Mouse (Mus musculus) midbrain, embryonic 16.5 days (tissue): ENCODE measurements at regions not wholly inside any gene's neighbourhood (a gene's known extent, or its start where the extent isn't known, plus 50 kb on each side); places are given as distances from the start of the nearest gene placed in this dataset.
"Not testable (repeated sequence)": the region's sequence is repeated elsewhere in the genome, so short reads cannot be mapped to it uniquely, and the experiment has no call there.

Experiments
- ATAC-seq: fragments of 200-750 bp; cut with Nextera tagmentation; 2 replicates; pipeline ENCODE4 v1.8.0; 2017; ENCODE audit warnings: moderate TSS enrichment
- H3K27ac ChIP-seq: fragments of 300-500 bp; sonication (generic); 2 replicates; pipeline ENCODE4 v1.5.1; 2014; ENCODE audit warnings: mild to moderate bottlenecking, low read length, mixed read lengths
- H3K27me3 ChIP-seq: fragments of 300-500 bp; sonication (generic); 2 replicates; pipeline ENCODE4 v1.6.1; 2014; ENCODE audit warnings: low read depth, low read length, mixed read lengths; ENCODE audit not compliant: control insufficient read depth, insufficient read depth
- H3K36me3 ChIP-seq: fragments of 300-500 bp; sonication (generic); 2 replicates; pipeline ENCODE4 v1.6.1; 2014; ENCODE audit warnings: mild to moderate bottlenecking, low read length, moderate library complexity, mixed read lengths; ENCODE audit not compliant: control insufficient read depth, insufficient read depth
- H3K4me1 ChIP-seq: fragments of 300-500 bp; sonication (generic); 2 replicates; pipeline ENCODE4 v1.6.1; 2014; ENCODE audit warnings: mild to moderate bottlenecking, low read length, mixed read lengths; ENCODE audit not compliant: control insufficient read depth, insufficient read depth
- H3K4me2 ChIP-seq: fragments of 300-500 bp; sonication (generic); 2 replicates; pipeline ENCODE4 v1.6.1; 2014; ENCODE audit warnings: mild to moderate bottlenecking, low read length, mixed read lengths
- H3K4me3 ChIP-seq: fragments of 300-500 bp; sonication (generic); 2 replicates; pipeline ENCODE4 v1.5.1; 2014; ENCODE audit warnings: low read depth, mild to moderate bottlenecking, low read length, moderate library complexity, mixed read lengths
- H3K9ac ChIP-seq: fragments of 300-500 bp; sonication (generic); 2 replicates; pipeline ENCODE4 v1.6.1; 2014; ENCODE audit warnings: low read depth, low read length, mixed read lengths
- H3K9me3 ChIP-seq: fragments of 300-500 bp; sonication (generic); replicated peaks from 2 replicates; pipeline ENCODE4 v1.6.1; 2014; ENCODE audit warnings: mild to moderate bottlenecking, low read length, mixed read lengths; ENCODE audit not compliant: control insufficient read depth, poor library complexity, severe bottlenecking
- WGBS: fragments of 180-500 bp; shearing (Covaris S2); extraction: QIAGEN DNeasy Blood & Tissue Kit; methylation state at CpG from one replicate; pipeline ENCODE4 v1.1.7; 2014; 5-methylcytosine and 5-hydroxymethylcytosine counted together

DNA sequence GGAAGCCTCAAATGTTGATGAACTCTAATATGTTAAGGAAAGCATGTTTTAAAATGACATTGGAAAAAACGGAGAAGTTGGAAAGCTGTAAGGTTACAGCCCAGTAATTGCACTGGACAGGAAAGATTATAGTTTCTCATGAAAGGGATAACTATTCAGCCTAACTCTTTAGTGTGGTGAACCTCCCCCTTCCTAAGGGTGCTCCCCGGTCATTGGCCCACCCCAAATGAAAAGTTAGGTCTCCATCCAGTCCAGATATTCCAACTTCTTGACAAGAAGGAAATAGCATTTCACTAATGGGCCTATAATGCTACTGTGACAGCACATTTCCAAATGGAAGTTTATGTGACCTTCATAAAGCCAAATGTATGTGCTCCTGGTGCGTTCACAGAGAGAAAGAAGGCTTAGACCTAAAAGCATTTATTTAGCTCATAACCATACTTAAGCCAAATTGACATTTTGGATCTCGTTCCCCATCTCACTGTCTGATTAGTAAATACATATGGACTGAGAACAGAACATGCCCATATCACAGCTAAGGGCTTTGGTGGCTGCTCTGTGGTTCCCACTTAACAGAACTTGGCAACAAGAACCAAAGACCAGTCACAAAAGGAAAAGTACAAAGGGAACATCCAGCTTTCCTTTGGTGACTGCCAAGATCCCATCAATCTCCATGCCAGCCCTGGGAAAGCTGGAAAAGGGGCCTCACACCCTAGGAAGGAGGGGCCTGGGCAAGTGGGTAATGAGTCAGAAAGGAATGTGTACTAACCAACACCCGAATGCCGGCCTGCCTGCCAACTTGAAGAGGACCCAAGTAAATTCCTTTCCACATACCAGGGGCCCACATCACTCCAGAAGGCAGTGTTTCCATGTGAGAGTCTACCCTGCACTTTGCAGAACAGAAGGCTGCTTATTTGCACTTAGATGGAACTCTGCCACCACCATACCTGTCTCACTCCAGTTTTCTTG is 155.1 kb upstream of the Chst7 start:
- Histone ChIP-seq H3K4me2 (no peak overlapping the region), H3K27me3 (no peaks in the 10 kb centered on the region), H3K27ac (no peak overlapping the region), H3K4me3 (no peak overlapping the region), H3K9ac (no peak overlapping the region), H3K4me1 (no peaks in the 10 kb centered on the region), H3K9me3 (no peaks in the 10 kb centered on the region), H3K36me3 (no peaks in the 10 kb centered on the region)
- 55% methylated on average over 6 of the region's 6 CpGs for WGBS
- ATAC-seq, result peak; percentile 86

DNA sequence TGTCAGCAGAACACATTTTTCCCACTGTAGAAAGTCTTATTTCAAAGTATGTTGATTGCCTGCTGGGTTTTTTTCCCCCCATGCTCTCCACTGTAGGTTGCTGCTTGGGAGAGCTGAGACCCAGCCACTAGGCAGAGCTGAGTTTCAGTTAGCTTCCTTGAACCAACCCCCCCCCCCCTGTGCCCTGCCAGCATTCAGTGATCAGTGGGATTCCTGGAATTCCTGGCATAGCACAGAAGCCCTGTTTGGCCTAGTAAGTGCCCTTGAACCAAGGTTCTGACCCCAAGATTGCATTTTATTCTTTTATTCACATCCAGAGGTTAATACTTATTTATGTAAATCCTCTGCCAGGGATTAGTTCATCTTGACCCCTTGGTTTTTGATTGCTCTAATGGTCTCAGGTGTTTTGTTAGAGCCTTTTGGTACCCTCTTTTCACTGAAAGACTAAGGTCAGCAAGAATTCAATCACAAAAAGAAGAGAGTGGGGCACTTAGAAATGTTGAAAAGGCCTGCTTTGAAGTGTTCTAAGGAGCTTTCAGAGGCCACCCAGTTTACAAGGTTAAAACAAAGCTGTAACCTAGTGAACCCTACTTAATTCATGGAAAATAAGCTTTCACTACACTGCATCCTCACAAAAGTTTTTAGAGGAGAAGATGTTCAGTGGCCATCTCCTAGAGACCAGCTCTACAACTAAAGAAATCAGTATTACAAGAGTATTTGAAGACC is 152.6 kb upstream of the Chst7 start:
- ATAC-seq, result no peak
- H3K4me1 ChIP-seq, result no peaks in the 10 kb centered on the region
- no peaks in the 10 kb centered on the region for H3K9me3 ChIP-seq
- H3K9ac ChIP-seq, result no peak overlapping the region
- H3K4me3 ChIP-seq, result no peak overlapping the region
- H3K27me3 ChIP-seq, result no peaks in the 10 kb centered on the region
- H3K4me2 ChIP-seq, result no peak overlapping the region
- no peaks in the 10 kb centered on the region for H3K36me3 ChIP-seq
- no peak overlapping the region for H3K27ac ChIP-seq

DNA sequence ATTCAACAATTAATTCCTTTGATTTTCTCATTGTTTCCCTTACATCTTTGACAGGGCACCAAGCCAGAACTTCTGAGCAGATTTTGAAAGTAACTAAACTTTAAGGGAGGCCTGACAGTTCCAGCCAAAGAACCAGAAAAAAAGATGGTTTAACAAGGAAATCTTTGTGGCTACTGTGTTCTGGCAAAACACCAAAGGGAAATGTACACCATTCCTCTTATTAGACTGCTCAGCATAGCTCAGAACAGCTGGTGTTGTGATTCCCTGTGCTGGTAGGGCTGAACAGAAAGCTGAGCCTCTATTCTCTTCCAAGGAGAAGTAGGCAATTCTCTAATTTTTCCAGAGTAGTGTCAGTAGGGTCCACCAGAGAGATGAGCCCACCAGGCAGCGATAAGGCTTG is 142.4 kb upstream of the Chst7 start:
- WGBS, result 86% methylated on average over 1 of the region's 1 CpGs
- H3K9ac ChIP-seq, result no peak overlapping the region
- no peak overlapping the region for H3K4me3 ChIP-seq
- H3K9me3 ChIP-seq, result no peaks in the 10 kb centered on the region
- H3K36me3 ChIP-seq, result no peaks in the 10 kb centered on the region
- H3K4me2 ChIP-seq, result no peak overlapping the region
- H3K27me3 ChIP-seq, result no peaks in the 10 kb centered on the region
- ATAC-seq, result no peak
- H3K27ac ChIP-seq, result no peak overlapping the region
- no peaks in the 10 kb centered on the region for H3K4me1 ChIP-seq

DNA sequence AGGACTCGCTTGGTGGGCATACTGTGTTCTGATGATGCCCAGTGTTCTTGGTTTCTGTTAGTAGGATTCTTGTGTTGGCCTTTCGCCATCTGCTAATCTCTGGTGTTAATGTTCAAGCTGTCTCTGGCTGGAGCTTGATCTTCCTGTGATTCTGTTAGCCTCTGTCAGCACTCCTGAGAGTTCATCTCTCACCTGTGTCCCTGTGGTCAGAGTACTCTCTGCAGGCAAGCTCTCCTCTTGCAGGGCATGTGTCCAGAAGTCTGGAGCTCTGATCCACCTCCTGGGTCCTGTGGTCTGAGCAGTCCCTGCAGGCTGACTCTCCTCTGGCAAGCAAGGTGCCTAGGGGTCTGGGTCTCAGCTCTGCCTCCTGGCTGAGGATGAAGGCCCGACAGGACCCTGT is 130.0 kb upstream of the Chst7 start:
- not testable (repeated sequence) for H3K4me1 ChIP-seq, H3K4me3 ChIP-seq, H3K27me3 ChIP-seq, H3K9ac ChIP-seq, ATAC-seq, H3K9me3 ChIP-seq, H3K27ac ChIP-seq, H3K4me2 ChIP-seq, H3K36me3 ChIP-seq
- 79% methylated on average over 3 of the region's 3 CpGs for WGBS

DNA sequence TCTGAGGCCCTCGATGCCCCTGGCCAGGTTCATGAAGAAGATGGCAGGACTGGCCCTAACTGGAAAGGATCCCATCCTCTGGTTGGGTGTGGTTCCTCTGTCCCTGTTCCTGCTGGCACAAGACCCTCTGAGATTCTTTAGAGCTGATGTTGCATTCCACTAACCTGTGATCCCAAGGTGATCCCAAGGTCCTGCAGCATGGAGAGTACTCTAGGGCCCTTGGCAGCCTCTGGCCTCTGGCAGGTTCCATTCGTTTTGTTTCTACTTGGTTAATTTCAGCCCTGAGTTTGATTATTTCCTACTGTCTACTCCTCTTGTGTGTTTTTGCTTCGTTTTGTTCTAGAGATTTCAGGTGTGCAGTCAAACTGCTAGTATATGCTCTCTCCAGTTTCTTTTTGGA is 129.5 kb upstream of the Chst7 start:
- Histone ChIP-seq H3K36me3 (no peaks in the 10 kb centered on the region), H3K4me3 (no peak overlapping the region), H3K27me3 (no peaks in the 10 kb centered on the region), H3K4me1 (no peaks in the 10 kb centered on the region), H3K9ac (no peak overlapping the region), H3K4me2 (no peak overlapping the region), H3K9me3 (no peaks in the 10 kb centered on the region), H3K27ac (no peak overlapping the region)
- ATAC-seq, result no peak
- 62% methylated on average over 3 of the region's 3 CpGs for WGBS

DNA sequence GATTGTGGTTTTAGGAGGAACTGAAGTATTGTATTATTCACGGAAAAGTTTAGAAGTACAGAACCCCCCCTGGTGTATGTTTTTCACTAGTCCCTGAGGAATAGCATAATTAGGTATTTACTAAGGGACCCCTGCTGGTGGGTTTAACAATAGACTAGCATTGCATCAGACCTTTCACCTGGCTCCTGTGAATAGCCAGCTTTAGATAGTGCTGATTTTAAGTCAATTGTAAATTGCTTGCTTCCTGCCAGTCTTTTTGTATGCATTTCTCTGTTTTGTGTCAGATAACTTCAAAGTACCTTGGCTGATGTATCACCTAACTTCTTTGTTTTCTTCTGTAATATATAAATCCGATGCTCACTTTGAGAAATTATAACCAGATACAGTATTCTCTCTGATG is 116.1 kb upstream of the Chst7 start:
- Histone ChIP-seq H3K4me2 (no peak overlapping the region), H3K4me3 (no peak overlapping the region), H3K36me3 (no peaks in the 10 kb centered on the region), H3K9me3 (no peaks in the 10 kb centered on the region), H3K9ac (no peak overlapping the region), H3K4me1 (no peaks in the 10 kb centered on the region), H3K27ac (no peak overlapping the region), H3K27me3 (no peaks in the 10 kb centered on the region)
- WGBS, result 63% methylated on average over 2 of the region's 2 CpGs
- ATAC-seq, result no peak
